Mouse (Mus musculus) cerebellum, adult 9-11 months (tissue): Measurements from ENCODE around the gene Arhgef38.

Experiments used
- DNase-seq: peaks from one replicate; pipeline ENCODE4 v3.0.0; 2022

The Arhgef38 gene

DNA sequence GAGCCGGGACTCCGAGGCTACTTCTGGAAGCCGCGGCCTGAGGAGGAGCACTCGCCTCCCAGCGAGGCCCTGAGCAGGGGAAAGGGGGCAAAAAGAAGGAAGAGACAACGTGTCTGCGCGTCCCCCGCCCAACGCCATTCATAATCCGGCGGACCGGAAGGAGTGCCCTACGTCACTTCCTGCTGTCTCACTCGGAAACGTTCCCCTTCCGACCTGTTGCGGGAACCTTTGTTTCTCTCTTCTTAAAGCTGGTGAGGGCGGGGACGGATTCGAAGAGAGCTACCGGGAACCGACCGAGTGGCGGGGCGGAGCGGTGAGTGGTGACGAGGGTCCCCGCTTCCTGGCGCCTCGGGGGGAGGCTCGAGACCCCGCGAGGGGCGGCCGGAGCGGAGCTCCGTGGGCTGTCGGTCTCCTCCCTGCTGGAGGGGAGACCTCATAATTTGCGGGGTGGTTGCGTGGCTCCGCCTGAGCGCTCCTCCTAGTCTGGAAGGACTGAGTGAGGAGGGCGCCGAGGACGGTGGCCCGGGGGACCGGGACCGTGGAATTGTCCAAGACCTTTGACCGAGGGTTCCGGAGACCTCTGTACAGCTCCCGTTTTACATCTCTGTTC is 143.0 kb downstream of the Arhgef38 start, which contains the start of the genes Ints12 and Gstcd:
TSS of gene Ints12 (plus strand) at position 177 of the 610 bp plus-strand sequence.
TSS of gene Gstcd (minus strand) at position 370 of the 610 bp plus-strand sequence.
- peak; percentile 93 for DNase-seq

DNA sequence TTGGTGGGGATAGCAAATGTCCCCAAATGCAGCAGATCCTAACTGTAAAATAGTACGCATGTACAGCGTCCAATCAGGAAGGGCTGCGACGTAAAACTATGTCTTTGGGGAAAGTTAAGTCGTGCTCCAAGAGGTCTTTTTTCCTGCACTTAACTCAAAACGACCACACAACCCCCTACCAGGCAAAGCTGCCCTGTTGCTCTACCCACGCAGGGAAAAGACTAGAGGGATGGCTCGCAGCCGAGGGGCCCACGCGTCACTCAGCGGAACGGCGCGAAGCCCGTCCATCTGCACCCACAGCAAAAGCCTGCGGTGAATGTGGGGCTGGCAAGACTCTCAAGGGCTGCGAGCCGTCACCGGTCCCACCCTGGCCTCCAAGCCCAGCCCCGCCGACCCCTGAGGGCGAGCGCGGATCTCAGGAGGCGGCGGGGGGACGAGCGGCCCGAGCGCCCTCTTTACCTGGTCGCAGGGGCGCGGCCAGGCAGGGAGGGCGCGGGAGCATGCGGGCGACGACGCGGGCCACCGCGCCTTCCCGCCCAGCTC is 143.6 kb downstream of the Arhgef38 start:
- no peak for DNase-seq

DNA sequence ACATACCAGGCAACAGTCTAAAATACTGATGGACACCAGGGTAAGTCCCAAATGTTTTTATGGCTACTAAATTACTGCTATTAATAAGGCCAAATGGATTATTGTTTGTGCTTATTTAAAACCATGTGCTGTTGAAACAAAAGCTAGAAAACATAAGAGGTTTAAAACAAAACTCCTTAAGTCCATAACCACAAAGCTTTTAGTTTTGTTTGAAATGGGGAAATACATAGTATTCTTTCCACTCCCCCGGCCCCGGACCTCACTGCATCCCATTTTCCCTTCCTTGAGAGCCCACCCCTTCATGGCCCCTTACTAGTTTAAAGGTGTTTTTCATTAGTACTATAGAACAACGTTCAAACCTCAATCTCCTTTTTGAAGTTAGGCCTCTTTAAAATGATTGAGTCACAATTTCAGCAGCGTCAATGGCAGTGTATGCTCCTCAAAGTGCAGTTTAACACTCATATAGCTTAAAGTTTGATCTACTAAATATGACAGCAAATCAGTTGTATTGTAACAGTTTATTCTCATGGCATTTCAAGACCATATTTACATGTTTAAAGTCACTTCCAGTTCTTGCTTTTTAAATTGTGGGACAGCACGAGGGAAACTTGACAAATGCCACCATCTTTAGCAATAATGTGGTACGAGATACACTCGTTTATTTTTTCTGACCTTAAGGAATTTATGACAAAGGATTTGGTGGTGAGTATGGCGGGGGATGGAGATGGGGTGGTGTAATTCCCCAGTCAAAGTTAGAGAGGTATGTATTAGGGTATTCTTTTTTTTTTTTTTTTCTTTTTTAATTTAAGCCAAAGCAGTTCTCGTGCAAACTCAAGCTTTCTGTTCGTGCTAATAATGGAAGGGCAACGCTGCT is 144.3 kb downstream of the Arhgef38 start:
- no peak for DNase-seq

DNA sequence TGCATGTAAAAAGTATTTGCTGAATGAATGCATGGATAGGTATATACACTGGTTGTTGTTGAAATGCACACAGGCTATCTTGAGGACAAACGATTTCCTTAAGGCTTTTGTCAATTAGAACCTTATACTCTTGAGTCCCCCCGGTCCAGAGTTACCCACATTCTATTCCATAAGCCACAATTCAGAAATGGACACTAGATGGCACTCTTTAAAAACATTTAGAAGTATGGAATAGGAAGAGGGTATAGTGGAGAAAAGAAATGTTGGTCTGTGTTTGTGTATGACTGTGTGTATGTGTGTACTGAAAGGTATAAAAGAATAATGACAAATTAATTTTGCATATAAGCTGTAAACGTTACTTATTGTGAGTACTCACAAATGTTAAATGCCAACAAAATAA is 148.9 kb downstream of the Arhgef38 start:
- no peak for DNase-seq

DNA sequence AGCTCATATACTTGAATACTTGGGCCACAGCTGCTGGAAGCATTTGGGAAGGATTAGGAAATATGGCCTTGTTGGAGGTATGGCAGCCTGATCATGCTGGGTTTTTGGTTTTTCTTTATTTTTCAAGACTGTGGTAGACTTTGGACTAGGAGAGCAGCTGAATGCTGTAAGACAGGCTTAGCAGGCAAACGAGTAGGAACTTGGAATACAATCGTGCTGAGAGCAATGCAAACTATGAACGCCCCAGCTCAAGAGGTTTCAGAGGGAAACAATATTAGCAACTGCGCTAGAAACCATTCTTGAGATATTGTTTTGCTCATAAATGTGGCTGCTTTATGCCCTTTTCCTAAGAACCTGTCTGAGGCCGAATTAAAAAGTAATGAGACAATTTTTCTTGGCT is 152.0 kb downstream of the Arhgef38 start:
- DNase-seq: no peak

DNA sequence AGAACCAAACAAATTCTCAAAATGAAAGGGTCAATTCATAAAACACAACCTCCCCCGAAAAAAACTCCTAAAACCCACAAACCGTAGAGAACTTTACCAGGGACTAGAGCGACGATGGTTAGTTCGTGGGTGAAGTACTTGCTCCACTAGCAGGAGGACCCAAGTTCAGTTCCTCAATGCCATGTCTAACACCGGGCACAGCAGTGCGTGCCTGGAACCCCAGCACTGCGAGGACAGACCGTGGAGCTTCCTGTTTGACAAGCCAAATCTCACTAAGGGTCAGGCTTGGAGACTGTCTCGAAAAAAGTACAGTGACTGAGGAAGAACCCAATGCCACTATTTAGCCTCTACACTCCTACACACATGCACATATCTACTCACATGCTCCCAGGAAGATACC is 159.2 kb downstream of the Arhgef38 start:
- no peak for DNase-seq
